ENCODE assay signal across 8 mouse cellular contexts in genomic region chr11:106920551-106921379, GRCm38 (mm10). TPM values are rescaled to one million over a fixed set of nuclear protein-coding genes. Genes with fewer than 3 reads are reported as not detected.
DNase-seq lines count a peak whose midpoint lies in the region; ATAC-seq lines count a peak whose summit lies in the region.

Gene Smurf2 (minus strand): TSS chr11:106920715.

- peak within 1 kb of the TSS; percentile 96 for H3K9ac ChIP-seq in forebrain, embryonic 13.5 days
- peak within 1 kb of the TSS; percentile 93 for H3K9ac ChIP-seq in liver, embryonic 16.5 days (ENCODE audit: low read depth, low read length)
- H3K9ac ChIP-seq in neural tube, embryonic 12.5 days, result peak within 1 kb of the TSS; percentile 96

- H3K4me1 ChIP-seq in forebrain, embryonic 13.5 days, result peaks cover 34% of the 10 kb centered on the region
- H3K4me1 ChIP-seq in liver, embryonic 16.5 days (ENCODE audit: control insufficient read depth, low read depth, low read length), result peaks cover 18% of the 10 kb centered on the region
- H3K4me1 ChIP-seq in neural tube, embryonic 12.5 days, result peaks cover 20% of the 10 kb centered on the region

- H3K4me3 ChIP-seq in forebrain, embryonic 13.5 days, result peak within 1 kb of the TSS; percentile 95
- peak within 1 kb of the TSS; percentile 93 for H3K4me3 ChIP-seq in liver, embryonic 16.5 days (ENCODE audit: low read depth, low read length)
- peak within 1 kb of the TSS; percentile 98 for H3K4me3 ChIP-seq in neural tube, embryonic 12.5 days

- H3K9me3 ChIP-seq in forebrain, embryonic 13.5 days (replicated peaks), result no peaks in the 10 kb centered on the region
- H3K9me3 ChIP-seq in liver, embryonic 16.5 days (replicated peaks; ENCODE audit: control insufficient read depth, low read length), result no peaks in the 10 kb centered on the region
- no peaks in the 10 kb centered on the region for H3K9me3 ChIP-seq in neural tube, embryonic 12.5 days

- no peaks in the 10 kb centered on the region for H3K27me3 ChIP-seq in forebrain, embryonic 13.5 days
- no peaks in the 10 kb centered on the region for H3K27me3 ChIP-seq in liver, embryonic 16.5 days (ENCODE audit: control insufficient read depth, insufficient read depth, low read depth, low read length)
- H3K27me3 ChIP-seq in neural tube, embryonic 12.5 days (replicated peaks), result no peaks in the 10 kb centered on the region

- peak within 1 kb of the TSS; percentile 94 for H3K4me2 ChIP-seq in forebrain, embryonic 13.5 days
- H3K4me2 ChIP-seq in liver, embryonic 16.5 days (ENCODE audit: low read depth, low read length), result peak within 1 kb of the TSS; percentile 95
- peak within 1 kb of the TSS; percentile 77 for H3K4me2 ChIP-seq in neural tube, embryonic 12.5 days (replicated peaks)

- peak; percentile 82 for DNase-seq in ES-CJ7 (ENCODE audit: low read depth, low spot score)
- DNase-seq in heart, postnatal 10 days, result peak; percentile 88 to 90
- DNase-seq in kidney, postnatal 4 days, result peak; percentile 90 to 95
- peak; percentile 62 for DNase-seq in telencephalon, adult 2 months (ENCODE audit: low read depth, low spot score)

- intact Hi-C loops in heart, postnatal 10 days (cut with DNase I), result loop anchor here (2.0 to 5.0 kb wide), 2 partner anchors 37 to 60 kb away; no protein-coding TSS in a partner anchor

- no peaks in the 10 kb centered on the region for H3K36me3 ChIP-seq in forebrain, embryonic 13.5 days (ENCODE audit: poor library complexity, severe bottlenecking)
- H3K36me3 ChIP-seq in liver, embryonic 16.5 days (ENCODE audit: control insufficient read depth, insufficient read depth), result no peaks in the 10 kb centered on the region
- H3K36me3 ChIP-seq in neural tube, embryonic 12.5 days, result no peaks in the 10 kb centered on the region

- 4% methylated on average over 39 of the region's 72 CpGs for WGBS in forebrain, embryonic 13.5 days
- WGBS in liver, embryonic 16.5 days (ENCODE audit: insufficient replicate concordance), result 3% methylated on average over 49 of the region's 72 CpGs
- 3% methylated on average over 48 of the region's 72 CpGs for WGBS in neural tube, embryonic 12.5 days

- peak within 1 kb of the TSS; percentile 92 for H3K27ac ChIP-seq in forebrain, embryonic 13.5 days
- peak within 1 kb of the TSS; percentile 91 for H3K27ac ChIP-seq in liver, embryonic 16.5 days (ENCODE audit: low read length)
- peak within 1 kb of the TSS; percentile 96 for H3K27ac ChIP-seq in neural tube, embryonic 12.5 days

- ATAC-seq in cerebellum, adult (ENCODE audit: insufficient number of reproducible peaks, low FRiP score, low TSS enrichment), result peak; percentile 96
- peak; percentile 98 for ATAC-seq in forebrain, embryonic 13.5 days
- ATAC-seq in liver, embryonic 16.5 days (ENCODE audit: low read depth), result peak; percentile 93
- peak; percentile 96 for ATAC-seq in neural tube, embryonic 12.5 days (ENCODE audit: low FRiP score, low read depth)

RNA-seq across cellular contexts. Expression of gene Smurf2, which starts in this region (rescaled TPM):
- 15.9 and 16.0 TPM in 2 replicates for polyA plus RNA-seq in forebrain, embryonic 13.5 days (2015; fragmentation: Nextera tagmentation; extraction: Ambion mirVana)
- 10 to 100 TPM; 38.8 to 46.9 TPM for total RNA-seq in heart, postnatal 10 days (2021)
- 3.3 and 3.4 TPM in 2 replicates for polyA plus RNA-seq in liver, embryonic 16.5 days (2015; fragmentation: Nextera tagmentation; extraction: Ambion mirVana)
- polyA plus RNA-seq in neural tube, embryonic 12.5 days (2016; fragmentation: Nextera tagmentation; extraction: Ambion mirVana), result 16.4 and 18.2 TPM in 2 replicates

Comparison
In these comparisons a context has a peak if more than half of its experiments do, and no peak if none do; other contexts are left out.
1. Peak in every context shown above with its lines: DNase-seq, ATAC-seq, H3K4me3 ChIP-seq and H3K27ac ChIP-seq.